Mouse (Mus musculus): ENCODE measurements around the gene Kif17.

DNA sequence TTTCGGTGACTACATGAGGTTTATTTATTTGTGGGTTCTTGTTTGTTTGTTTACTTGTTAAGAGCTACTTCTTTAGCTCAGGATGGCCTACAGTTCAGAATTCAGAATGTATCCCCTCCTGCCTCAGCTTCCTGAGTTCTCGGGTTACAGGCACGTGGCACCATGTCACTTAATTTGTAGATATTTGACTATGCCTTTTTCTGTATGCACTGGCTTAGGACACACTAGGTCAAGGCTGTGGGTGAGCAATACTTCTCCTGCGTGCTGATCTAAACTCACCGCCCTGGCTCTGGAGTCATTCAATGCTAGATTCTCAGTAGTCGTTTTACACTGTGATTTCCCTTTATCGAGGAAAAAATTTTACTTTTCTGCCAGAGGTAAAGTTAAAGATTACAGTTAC is 29.5 kb upstream of the Kif17 start:
- TF ChIP-seq CTCF (conservative IDR thresholded peaks at IDR 0.05; ENCODE audit: insufficient read depth, insufficient read length, low read depth, low read length) (no peak), POLR2A (IDR thresholded peaks at IDR 0.05; ENCODE audit: low read depth, low read length) (no peak)
